Mouse (Mus musculus) spleen, adult 12 weeks (tissue): Measurements from ENCODE around the gene Sept1.

ENCODE experiments used
- DNase-seq: peaks from one replicate; pipeline ENCODE4 v3.0.0; 2022; ENCODE audit warnings: low spot score

Gene Sept1

GRCm38 (mm10) chr7:127218670-127219069 lies 14.3 kb downstream of the Sept1 start:
- DNase-seq: no peak

- no peak for DNase-seq
These were observed 14.9 kb downstream of the Sept1 start for GRCm38 (mm10) chr7:127217901-127218642.

GRCm38 (mm10) chr7:127217475-127217874 lies 15.5 kb downstream of the Sept1 start:
- no peak for DNase-seq

GRCm38 (mm10) chr7:127216307-127216706 lies 16.6 kb downstream of the Sept1 start:
- DNase-seq: no peak

- DNase-seq: peak; percentile 44
These were observed 17.7 kb downstream of the Sept1 start for GRCm38 (mm10) chr7:127214981-127215871.

GRCm38 (mm10) chr7:127214521-127214920 lies 18.4 kb downstream of the Sept1 start:
- no peak for DNase-seq

GRCm38 (mm10) chr7:127213930-127214329 lies 19.0 kb downstream of the Sept1 start:
- no peak for DNase-seq

- DNase-seq: no peak
These were observed 19.4 kb downstream of the Sept1 start for GRCm38 (mm10) chr7:127213485-127213884.

- DNase-seq: no peak
These were observed 20.3 kb downstream of the Sept1 start for GRCm38 (mm10) chr7:127212432-127213250.

- no peak for DNase-seq
These were observed 21.8 kb downstream of the Sept1 start for GRCm38 (mm10) chr7:127211014-127211745.

- no peak for DNase-seq
These were observed 22.7 kb downstream of the Sept1 start for GRCm38 (mm10) chr7:127210266-127210665.

GRCm38 (mm10) chr7:127209851-127210250 lies 23.1 kb downstream of the Sept1 start:
- no peak for DNase-seq

GRCm38 (mm10) chr7:127208553-127209438 lies 24.1 kb downstream of the Sept1 start, which contains the start of gene Mylpf:
TSS of gene Mylpf (plus strand) at chr7:127208890.
- peak; percentile 89 for DNase-seq

- DNase-seq: no peak
These were observed 24.7 kb downstream of the Sept1 start, which contains the start of gene Tbc1d10b for GRCm38 (mm10) chr7:127208295-127208552. TSS of gene Tbc1d10b (minus strand) at chr7:127208468.

GRCm38 (mm10) chr7:127207374-127208294 lies 25.3 kb downstream of the Sept1 start:
- DNase-seq: peak; percentile 28

GRCm38 (mm10) chr7:127206606-127207005 lies 26.3 kb downstream of the Sept1 start:
- DNase-seq: no peak

- no peak for DNase-seq
These were observed 36.4 kb downstream of the Sept1 start for GRCm38 (mm10) chr7:127196484-127196883.

GRCm38 (mm10) chr7:127195544-127196295 lies 37.2 kb downstream of the Sept1 start, which contains the start of gene Cd2bp2:
TSS of gene Cd2bp2 (minus strand) at chr7:127196050.
- peak; percentile 88 for DNase-seq

GRCm38 (mm10) chr7:127194633-127195029 lies 38.3 kb downstream of the Sept1 start:
- DNase-seq: no peak
